Mouse (Mus musculus) kidney, adult 18-20 months (tissue): ENCODE measurements around the gene Synpr.
"Not testable (repeated sequence)": the region's sequence is repeated elsewhere in the genome, so short reads cannot be mapped to it uniquely, and the experiment has no call there.

Source experiments
- DNase-seq: peaks from one replicate; pipeline ENCODE4 v3.0.0; 2021

Synpr gene

DNA sequence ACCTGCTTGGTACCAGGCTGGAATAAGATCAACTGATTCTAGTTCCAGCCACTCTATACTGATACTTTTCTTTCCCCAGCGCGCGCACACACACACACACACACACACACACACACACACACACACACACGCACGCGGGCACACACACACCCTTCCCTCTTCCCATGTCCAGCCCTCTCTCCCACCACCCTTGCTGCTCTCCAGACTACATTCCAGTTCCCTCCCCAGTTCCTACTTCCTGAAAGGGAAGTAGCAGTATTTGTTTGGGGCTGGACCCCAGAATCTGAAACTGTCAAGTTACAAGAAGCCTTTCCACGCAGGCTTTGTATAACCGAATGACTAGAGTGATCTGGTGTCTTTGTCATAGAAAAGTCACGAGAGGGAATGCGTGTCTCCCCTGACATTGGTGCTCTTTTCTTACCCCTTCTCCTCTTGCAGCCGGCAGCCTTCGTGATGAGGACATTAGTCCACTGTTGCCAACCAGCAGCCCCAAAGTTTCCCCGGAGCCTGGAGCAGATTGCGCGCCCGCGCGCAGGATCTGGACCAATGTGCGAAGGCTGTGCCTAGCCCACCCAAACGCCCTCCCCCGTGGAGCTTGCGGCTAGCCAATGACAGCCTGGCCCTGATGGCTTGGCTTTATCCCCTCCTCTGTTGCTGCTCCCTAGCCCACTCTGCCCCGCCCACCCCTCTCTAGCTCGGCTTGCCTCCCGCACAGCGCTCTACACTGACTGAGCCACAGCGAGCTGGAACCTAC lies at the start of gene Synpr:
Gene Synpr (plus strand): TSS at position 690 of the 754 bp plus-strand sequence.
- DNase-seq: no peak

DNA sequence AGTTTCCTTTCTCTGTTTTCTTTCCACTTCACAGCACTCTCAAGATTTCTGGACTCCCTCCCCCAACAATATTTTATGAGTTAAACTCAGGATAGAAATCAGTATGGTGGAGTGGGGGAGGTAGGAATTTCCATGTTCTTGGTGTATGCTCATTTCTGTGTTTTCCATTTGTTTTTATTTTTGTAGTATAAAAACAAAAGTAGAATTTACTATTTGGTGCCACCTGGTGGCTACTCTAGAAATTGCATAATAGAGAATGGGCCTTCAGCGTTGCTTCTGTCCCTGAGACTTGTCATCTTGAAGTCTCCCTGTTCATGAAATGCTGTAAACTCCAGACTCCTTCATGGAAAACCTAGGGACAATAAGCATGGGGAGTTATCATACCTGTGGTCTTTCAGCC lies 47.7 kb upstream of the Synpr start:
- no peak for DNase-seq

DNA sequence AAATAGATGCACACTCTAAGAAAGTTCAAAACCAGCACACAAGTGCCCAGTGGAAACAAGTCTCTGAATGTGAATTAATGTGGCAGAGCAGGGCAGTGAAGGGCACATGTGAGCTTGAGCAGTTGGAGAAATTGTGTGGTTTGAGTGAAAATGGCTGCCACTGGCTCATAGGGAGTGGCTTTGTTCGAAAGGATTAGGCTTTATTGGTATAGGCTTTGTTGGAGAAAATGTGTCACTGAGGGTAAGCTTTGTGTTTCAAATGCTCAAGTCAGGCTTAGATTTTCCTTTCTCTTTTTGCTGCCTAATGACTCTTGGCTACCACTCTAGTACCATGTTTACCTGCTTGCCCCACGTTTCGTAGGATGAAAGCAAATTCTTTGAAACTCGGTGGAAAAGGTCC lies 37.1 kb upstream of the Synpr start:
- DNase-seq: no peak

DNA sequence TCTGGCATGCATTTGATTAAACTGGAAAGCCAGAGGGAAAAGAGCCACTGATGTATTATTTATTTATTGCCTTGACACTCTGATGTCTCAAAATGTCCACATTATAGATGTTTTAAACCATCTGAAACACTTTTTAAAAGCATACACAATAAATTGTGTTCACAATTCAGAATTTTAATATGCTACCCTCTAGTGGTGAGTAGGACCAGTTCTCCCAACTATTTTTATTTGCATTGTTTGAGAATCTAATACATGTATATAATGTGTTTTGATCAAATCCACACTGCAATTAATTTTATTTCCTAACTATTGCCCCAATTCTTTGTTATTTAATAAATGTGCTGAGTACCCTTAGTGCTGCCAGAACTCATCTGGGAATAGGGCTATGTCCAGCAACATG lies 35.2 kb upstream of the Synpr start:
- no peak for DNase-seq

DNA sequence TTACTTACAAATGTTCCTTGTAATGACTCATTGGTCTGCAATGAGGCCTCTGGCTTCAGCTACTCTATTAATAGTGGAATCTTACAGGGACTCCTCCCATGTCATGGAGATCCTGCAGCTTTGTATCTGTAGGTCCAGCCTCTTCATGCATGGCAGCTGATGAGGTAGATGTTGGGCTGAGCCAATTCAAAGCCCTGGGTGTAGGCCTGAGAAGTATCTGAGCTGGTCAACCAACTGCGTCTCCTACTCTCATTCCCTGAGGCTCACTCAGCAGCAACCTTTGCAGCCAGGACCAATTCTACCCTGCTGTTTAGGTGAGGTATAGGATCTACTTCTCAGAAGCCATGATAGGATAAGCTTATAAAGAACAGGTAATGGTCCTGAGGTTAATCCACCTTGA lies 32.0 kb upstream of the Synpr start:
- no peak for DNase-seq

DNA sequence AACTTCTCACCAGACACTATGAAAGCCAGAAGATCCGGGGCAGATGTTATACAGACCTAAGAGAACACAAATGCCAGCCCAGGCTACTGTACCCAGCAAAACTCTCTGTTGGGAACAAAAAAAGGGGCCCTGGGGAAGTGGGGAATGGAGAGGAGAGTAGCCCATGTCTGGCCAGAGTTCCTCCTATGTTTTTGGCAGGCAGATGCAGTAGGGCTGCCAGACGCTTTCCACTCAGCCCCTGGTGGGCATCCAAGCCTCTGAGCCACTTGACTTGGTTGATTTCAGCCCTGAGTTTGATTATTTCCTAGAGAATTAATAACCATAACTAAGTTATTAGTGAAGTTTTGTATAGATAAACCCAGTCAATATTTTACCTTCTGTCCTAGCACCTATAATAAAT lies 29.8 kb upstream of the Synpr start:
- not testable (repeated sequence) for DNase-seq

DNA sequence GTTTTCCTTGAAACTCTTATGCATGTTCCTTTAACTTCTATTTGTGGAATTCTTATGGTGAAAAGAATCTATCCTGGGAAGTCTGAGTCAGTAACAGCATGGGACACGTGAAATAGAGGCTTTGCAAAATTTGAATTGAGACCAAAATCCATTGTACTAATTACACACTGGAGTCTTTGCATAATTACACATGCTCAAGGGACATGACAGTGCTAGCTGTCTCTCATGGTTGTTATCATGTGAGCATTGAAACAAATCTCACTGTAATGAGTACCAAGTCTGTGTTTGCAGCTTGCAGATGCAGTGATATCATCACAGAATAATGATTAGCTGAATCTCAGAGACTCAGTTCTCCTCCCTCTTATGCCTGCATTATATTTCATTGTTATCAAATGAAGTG lies 22.2 kb upstream of the Synpr start:
- no peak for DNase-seq

DNA sequence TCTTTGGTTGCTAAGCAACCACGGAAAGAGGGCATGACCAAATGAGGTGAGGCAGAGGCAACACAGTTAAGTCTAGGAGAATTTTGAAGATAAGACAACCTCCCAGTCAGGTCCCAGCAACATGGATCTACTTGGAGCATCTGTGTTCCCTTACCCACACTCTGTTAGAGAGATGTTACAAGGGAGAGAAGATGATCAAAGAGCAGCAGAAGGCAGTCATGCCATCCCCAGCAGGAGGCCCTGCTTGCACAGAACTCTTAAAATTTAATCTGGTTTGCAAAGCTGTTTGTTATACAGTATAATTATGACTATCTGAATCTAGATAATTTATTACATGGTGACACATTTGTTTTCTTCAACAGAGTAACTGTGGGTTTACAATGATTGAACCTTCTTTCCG lies 18.2 kb upstream of the Synpr start:
- DNase-seq: no peak

DNA sequence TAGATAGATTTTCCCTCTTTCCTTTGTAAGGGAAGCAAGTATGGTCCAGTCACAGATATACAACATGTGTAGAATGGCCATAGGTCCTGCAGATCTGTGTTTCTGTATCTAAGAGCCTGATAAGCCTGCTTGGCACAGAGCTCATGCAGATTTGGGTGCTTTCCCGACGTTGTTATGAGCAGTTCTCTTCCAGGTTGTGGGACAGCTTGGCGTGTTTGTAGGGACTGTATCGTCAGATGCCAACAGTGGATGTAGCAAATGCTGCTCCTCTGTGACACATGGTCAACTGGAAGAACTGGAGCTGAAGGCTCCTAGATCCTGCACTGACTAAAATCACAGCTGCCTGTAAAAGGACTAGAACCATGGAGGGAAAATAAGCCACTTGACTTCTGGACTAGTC lies 17.4 kb upstream of the Synpr start:
- DNase-seq: no peak

DNA sequence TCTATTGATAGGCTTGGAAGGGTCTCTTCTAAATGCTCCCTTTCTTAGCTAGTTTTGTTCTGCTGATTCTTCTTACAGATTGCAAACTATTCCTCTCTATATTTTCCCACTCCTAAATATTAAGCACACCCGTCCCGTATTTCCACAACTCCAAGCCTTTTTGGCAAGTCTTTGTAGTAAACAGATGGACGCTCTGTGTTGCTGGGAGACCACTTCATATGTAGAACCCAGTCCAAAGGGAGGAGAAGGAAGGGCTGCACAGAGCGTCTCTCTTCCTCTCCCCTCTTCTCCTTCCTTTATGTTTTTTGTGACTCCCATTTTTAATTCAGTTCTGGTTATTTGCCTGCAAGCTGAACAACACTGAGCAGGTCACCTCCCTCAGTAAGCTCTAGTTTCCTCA lies 1.4 kb upstream of the Synpr start:
- DNase-seq: no peak

DNA sequence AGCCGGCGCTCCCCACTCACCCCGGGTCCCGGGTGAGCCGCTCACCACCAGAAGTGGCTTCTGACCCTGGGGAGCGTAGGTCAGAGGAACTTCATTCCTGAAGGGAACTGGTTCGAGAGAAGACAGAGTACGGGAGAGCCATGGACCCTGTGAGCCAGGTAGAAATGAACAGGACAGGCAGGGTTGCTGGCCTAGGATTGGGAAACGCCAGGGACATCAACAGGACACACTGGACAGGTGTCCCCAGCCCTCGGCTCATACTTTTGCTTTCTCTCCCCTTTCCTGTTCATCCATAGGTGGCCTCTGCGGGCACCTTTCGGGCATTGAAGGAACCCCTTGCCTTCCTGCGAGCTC lies 242 bp downstream of the Synpr start:
- no peak for DNase-seq

DNA sequence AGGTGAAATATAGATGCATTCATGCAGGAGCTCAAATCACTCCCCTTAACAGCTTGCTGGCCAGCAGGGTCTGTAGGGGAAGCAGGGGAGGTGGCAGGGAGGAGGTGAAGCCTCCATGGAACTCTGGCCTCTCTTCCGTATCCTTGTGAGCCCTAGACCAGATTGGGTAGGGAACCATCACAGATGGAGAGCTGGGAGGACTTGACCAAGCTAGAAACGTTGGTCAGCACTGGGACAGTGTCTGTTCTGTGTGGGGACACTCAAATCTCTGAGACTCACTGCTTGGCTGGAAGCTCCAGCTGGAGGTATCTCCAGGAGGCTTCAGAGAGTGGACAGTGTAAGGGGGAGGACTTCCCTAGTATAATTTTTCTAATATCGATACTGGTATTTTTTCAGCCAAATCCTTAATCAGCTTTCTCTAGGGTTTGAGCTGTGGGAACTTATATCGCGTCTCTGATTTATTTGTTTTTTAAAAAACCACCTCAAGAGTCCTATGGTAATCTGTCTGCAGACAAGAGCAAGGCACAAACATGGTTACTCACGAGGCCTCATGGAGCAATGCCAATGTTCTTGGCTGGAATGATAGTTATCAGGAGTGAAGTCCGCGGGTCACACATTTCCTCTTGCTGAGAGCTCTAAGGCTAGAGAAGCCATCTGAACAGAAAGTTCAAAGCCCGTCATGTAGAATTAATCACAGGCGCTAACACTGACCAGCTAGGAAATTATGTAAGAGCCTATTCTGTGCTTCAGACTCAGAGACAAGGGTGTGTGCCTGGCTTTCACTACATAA lies 956 bp downstream of the Synpr start:
- DNase-seq: no peak

DNA sequence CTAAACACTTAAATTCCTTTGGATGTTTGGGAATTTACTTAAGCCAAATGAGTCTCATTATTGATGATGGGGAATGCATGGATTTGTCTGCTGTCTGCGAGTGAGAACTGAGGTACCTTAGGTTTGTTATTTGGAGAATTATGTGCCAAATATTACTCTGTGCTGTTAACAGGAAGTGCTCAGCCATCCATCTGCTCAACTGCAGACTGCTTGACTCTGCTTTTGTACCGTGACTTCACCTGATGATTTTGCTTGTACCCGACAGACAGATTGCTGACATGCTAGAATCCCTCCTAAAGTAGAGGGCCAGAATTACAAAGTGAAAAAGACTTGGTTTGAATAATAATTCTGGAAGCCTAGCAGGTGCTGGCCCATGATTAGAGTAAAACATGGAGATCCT lies 9.6 kb downstream of the Synpr start:
- no peak for DNase-seq

DNA sequence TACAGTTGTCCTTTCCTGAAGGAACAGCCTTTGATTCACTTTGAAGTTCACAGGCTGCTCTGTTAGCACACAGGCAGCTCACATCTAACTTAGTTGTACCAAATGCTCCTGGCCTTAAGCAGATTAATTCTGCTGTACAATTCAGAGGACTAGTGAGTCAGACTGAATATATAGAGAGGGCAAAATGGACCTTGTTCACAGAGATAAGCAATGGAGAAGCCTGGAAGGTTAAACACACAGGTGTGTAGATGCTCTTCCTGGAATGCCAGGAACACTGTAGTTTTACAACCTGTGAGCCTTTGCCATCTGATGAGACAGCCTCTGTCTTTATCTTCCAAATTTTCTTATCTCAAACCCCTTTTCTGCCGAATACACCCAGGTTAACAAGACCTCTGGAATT lies 29.7 kb downstream of the Synpr start:
- DNase-seq: no peak

DNA sequence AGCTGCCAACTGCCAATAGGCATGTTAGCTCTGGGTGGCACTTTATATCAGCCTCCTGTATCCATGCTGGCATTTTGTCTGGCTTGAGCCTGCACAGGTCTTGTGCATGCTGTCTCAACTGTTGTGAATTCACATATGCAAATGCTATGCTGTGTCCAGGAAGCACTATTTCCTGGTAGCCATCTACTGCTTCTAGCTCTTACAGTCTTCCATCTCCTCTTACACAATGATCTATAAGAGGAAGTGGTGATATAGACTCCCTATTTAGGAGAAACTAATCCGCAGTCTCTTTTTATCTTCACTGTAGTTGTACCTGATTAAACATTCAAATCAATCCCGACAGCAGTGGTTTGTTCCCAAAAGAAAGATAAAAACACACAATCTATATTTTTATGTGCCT lies 43.9 kb downstream of the Synpr start:
- no peak for DNase-seq

DNA sequence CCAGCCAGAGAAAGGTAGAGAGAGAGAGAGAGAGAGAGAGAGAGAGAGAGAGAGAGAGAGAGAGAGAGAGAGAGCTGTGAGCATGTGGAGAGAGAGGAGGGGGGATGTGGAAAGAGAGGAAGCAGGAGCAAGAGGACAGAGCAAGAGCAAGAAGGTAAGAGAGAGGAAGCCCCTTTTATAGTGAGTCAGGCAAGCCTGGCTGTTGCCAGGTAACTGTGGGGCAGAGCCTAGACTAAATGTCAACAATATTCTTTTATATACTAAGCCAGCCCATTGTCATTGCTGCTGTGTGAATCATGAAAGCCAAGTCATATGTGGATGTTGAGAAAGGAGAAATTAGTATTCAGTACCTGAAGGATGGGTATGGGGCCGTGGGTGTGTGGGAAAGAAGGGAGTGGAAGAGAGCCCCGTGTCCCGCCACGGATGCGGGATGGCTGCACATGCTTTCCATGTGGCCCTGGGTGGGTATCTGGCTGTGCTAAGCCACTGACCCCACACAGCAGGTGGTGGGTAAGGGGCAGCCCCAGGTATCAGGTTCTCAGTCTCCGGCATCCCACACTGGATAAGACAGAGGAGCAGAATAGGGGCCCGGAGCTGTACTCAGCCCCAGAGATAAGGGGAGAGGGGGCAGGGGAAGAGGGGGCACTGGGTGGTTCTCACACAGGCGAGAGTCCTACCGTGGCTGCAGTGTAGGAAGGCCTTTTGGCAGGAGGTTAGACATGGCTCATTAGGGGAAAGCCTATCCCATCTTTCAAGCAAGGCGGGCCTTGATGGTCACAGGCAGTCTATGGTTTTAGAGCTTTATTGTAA lies 48.1 kb downstream of the Synpr start:
- DNase-seq: no peak

DNA sequence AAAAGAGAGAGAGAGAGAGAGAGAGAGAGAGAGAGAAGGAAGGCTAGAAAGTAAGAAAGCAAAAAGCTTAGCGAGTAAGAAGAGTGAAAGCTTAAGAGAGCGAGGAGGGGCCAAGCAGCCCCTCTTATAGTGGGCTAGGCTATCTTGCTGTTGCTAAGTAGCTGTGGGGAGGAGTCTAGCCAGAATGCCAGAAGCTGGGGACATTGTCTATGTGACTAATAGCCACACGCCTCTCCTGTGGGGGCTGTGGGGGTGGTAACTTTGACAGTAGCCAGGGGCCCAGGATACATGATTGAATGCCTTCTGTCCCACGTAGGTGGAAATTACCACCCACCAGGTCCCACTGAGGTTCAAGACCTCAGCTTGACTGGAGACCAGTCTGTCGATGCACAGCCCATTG lies 48.8 kb downstream of the Synpr start:
- DNase-seq: no peak

DNA sequence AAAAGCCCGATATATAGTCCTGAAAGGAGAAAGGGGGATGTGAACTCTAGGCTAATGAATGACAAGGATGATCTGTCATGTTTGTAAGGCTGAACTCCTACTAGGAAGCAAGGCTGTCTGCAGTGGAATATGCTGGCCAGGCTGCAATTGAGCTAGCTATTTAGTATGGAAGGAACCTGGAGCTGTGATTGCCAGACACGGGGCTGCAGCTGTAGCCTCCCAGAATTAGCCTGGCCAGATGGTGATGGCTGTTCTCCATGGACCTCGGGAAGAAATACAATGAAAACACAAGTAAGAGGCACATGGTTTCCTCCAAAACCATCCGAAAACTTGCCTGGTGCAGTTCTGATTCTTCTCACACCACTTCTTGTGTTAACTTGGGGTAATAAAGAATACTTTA lies 51.6 kb downstream of the Synpr start:
- no peak for DNase-seq

DNA sequence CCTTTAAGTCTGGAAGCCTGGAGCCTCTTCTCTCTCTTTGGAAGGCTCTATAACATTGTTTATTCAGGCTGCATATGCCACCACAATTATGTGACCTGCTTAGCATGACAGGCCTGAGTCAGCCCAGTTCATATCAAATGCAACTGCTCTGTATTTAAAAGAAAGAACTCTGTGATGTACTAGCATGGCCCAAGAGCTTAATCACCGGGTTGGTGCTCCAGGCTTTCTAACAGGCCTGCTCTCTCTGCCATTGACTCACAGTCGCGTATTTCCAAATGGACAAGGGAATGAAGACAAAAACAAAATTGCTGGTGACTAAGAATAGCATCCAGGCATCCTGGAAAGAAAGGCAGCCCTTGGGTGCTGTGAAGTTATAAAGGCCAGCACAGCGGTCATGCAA lies 56.1 kb downstream of the Synpr start:
- DNase-seq: no peak

DNA sequence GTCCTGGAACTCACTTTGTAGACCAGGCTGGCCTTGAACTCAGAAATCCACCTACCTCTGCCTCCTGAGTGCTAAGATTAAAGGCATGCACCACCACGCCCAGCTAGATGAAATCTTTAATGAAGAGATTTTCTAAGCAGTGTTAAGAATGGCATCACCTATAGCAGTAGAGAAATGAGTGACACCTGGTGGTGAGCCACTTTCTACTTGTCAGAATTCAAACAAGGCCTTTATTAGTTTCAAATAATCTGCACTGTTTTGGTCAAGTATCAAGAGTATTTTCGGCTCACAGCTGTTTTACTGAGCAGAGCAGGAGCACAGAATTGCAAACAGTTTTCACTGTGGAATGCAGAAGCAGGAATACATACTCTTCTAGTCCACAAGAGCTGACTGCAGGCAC lies 59.7 kb downstream of the Synpr start:
- no peak for DNase-seq

DNA sequence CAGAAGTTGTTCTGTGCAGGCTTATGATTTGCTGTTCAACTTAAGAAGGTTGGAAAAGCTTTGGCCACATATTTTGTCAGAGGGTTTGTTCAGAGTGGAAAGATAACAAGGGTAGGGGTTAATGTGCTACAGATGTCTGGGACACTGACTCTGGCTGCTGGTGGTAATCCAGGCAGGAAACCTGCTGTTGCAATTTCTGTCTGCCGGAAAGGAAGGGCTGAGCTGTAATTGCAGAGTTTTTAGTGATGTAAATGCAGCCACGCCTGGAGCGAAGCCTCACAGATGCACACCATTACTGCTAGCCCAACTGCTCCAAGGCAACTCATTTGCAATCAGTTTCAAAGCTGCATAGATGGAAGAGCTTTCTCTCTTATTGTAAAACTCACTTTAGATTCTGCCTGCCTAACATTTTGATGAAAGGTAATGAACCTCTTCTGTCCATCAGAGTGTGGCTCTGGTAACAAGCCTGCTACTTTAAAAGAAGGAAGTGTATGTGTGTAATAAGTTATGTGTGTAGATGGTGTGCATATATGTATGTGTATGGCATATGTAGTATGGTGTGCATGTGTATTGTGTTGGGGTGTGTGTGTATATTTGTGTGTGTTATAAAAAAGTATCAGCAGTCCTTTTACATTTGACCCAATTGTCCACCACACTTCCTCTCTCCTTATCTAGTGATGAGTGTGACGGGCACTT lies 64.7 kb downstream of the Synpr start:
- DNase-seq: no peak

DNA sequence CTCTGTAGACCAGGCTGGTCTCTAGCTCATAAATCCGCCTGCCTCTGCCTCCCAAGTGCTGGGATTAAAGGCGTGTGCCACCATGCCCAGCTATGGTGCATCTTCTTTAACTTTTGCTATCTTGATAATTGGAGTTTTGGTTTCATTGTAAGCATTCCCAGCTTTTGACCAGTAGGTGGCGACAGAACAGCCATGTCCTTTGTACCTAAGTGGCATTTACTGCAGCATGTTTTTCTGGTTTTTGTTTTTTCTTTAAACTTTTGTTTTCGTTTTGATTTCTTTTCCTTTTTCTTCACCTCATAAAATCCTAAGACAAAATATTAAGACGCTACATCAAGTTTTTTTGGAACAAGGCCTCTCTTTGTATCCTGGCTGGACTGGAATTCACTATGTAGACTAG lies 69.6 kb downstream of the Synpr start:
- DNase-seq: peak; percentile 9
